Mouse (Mus musculus) spleen, adult 18-20 months (tissue): ENCODE measurements at regions not wholly inside any gene's neighbourhood (a gene's known extent, or its start where the extent isn't known, plus 50 kb on each side); places are given as distances from the start of the nearest gene placed in this dataset.

Source experiments
- DNase-seq, 2 experiments: peaks; one replicate each; pipeline ENCODE4 v3.0.0; 2022; ENCODE audit warnings: mixed read lengths in 2 of 2

DNA sequence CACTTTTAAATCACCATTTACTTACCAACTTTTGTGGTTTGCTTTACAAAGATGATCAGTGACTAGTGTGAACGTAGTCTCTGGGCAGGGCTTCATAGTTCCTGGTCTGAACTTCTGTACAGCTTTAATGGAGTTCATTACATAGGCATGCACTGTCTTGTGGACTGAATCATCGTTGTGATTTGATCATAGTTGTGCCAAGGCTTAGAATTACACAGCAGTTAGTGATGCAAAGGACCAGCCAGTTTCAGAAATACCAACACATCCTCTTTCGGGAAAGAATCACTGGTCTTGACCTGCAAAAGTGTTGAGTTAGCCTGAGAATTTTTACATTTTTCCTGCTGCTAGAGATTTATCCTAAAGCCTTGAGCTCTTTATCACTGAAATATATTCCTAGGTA lies 222.3 kb upstream of the Marcks start:
- DNase-seq: no peak

DNA sequence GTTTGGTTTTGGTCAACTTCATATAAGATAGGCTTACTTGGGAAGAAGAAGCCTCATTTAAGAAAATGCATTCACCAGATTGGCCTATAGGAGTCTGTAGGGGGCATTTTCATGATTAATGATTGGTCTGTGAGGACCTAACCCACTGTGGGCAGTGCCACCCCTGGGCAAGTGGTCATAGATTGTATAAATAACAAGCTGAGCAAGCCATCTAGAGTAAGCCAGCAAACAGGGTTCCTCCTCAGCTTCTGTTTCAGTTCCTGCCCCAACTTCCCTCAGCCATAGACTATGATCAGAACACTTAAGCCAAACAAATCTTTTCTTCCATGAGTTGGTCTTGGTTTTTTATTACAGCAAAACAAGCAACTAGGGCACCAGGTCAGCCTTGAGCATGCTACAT lies 220.2 kb upstream of the Marcks start:
- DNase-seq: no peak

DNA sequence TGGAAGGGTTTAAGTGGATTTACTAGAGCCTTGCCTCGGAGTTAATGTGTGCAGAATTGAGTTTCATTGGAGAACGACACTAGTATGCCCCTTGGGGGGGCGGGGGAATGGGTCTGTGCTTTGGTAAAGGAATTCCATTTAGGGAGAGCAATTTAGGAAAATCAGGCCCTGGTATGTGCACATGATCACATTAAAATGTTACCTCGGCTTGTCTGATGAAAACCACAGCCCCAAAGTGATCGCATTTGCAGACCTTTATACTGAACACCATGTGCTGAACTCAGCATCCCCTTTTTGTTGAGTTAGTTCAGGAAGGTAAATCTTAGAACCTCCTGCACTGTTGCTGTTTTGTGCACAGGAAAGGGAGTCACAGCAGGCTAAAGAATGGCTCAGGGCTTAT lies 219.6 kb upstream of the Marcks start:
- DNase-seq: no peak

DNA sequence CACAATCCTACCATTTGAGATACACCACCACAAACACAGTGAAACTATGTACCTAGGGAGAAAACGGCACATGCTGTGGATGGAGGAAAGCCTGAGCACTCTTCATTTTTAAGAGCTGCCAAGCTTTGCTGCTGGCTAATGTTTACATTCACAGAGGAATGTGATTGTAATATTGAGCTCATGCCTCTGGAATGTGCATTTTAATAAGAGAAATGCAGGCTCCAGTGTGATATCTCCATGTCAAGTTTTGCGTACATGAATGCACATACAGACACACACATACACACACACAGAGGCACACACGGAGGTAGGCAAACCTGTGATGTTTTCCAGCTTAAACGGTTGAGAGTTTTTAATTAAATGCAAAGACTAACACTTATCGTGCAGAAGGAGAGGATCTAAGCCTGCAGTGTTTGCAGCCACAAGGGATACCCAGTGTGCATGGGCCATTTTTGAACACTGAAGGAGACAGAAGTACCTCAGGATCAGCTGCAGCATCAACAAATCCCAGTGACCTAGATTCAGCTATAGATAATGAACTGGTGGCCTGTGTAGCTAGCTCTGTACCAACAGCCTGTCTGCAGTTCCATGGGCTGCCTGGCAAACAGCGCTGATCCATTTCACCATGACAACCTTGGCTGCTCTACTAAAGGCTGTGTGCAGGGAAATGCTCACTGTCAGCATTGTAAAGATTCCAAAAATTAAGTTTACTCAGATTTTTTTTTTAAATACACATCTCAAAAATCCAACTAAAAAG lies 218.8 kb upstream of the Marcks start:
- DNase-seq: no peak

DNA sequence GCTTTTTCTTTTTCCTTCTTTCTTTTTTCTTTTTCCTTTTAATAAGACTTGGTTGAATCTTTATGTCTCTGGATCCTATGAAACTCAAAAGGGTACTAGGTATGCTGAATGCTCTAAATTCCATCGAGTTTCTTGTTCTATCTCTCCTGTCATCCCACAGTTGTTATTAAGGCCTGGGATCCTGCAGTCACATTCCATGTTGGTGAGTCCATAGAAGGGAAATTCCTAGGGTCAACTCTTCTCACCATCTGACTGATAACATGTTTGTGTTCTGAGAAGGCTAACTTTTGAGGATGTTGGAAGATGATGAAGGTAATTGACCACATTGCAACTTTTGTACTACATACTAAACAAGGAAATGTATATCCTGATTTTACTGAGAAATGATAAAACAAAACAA lies 210.5 kb upstream of the Marcks start:
- DNase-seq: no peak

DNA sequence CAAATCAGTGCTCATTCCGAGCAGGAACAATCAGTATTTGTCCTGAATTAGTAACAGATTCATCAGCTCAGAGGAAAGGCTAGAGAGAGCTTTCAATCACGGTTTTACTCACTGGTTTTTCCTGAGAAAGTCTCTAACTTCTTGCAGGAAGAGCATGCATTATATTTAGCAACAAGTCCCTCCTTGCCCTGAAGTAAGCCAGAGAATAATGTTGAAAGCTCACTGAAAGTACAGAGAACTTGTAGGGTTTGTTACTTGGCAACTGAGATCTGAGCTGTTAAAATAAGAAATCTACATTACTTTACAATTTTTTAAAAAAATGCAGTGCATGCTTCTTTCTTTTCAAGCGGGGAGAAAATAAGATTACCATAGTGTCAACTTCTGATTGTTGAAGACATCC lies 209.7 kb upstream of the Marcks start:
- DNase-seq: no peak

DNA sequence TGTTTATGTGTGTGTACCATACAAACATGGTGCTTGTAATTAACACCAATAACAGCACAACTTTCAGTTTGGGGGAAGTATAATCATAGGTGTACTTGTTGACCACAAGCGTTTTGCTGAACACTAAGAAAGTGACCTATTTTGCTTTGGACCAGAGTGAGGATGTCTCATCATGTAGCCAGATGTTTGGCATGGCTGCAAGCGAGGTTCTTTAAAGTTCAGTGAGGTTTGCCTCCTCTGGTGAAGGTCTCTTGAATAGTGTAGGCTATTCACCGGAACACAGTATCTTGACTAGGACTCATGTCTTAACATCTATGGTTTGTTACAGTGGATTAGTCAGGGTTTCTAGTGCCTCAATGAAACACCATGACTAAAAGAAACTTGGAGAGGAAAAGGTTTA lies 208.9 kb upstream of the Marcks start:
- DNase-seq: no peak

DNA sequence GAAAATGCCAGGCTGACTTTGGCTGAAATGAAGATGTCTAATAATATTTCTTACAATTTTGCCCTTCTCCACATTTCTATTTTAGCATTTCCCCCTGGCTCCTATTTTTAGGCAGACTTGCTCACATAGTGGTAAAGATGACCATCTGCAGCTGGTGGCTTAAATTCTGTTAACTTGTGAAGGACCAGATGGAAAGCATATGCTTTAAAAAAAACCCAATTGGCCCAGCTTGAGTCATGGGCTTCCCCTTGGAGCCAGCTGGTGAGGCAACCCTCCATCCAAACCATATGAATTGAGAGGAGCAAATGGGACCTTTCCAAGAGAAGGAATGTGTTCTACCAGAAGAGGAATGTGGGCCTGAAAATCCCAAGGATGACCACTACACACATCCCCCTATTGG lies 204.0 kb upstream of the Marcks start:
- DNase-seq: no peak

DNA sequence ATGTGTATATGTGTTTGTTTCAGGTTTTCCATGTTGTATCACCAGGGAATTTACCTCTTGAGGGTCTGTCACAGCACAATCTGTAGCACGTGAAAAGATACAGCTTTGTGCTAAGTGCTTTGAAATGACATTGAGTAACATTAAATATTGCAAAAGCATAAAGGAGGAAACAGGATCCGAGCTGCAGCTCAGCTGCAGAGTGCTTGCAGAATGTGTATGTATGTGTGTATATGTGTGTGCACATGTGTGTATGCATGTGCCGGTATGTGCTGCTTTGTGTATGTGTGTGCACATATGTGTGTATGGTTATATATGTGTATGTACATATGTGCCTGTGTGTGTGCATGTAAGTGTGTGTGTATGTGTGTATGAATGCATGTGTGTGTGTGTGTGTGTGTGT lies 200.9 kb upstream of the Marcks start:
- DNase-seq: no peak

DNA sequence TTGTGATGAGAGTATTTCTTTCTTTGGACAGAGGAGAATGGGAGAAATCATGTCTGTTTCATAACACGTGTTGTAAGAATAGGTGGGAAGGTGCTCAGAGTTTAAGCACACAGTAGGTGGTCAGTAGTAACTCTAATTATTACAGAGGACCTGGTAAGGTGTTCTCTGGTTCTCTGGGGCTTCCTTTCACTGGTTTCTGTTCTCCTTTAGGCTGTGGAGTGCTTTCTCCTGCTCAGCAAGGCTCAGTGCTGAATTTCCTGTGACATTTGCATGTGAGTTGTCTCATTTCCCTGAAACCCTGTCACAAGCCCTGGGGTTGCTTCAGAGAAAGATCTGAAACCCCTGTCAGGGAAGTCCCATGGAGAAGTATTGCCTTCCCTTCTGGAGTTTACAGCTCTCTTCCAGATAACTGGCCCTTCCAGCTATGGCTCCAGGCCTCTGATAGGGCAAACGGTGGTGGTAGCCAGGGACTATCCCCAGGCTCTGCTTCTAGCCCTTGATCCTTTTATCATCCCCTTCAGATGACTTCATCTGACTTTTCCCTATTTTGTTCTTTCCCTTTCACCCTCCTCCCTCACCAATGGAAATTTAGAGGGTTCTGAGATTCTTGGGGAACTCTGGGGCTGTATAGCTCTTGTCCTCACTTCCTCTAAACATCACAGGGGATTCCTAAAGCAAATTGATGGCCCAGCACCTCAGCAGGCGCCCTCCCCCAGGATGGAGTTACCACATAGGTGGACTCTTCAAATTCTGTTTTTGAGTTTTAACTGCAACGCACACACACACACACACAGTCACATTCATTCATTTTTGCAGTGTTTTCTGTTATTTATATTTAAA lies 199.6 kb upstream of the Marcks start:
- DNase-seq: peak; percentile 44 to 50

DNA sequence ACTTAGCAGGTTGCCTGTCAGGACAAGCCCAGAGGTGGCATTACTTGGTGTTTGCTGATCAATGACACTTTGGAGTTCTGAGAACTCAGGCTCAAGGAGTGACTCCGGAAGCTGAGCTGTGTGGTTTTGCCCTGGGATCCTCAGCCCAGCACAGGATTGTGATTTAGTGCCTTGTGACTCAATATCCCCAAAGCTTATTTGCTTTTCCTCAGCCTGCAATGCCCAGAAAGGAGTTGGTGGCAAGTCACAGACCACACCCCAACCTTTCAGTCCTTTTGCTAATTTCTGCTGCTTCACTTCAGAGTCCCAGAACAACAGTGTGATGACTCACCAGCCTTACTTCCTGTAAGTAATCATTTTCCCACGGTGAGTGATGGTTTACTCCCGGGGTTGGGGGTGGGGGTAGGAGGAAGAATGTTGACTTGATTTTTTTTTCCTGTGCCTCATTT lies 198.5 kb upstream of the Marcks start:
- peak; percentile 30 to 48 for DNase-seq

DNA sequence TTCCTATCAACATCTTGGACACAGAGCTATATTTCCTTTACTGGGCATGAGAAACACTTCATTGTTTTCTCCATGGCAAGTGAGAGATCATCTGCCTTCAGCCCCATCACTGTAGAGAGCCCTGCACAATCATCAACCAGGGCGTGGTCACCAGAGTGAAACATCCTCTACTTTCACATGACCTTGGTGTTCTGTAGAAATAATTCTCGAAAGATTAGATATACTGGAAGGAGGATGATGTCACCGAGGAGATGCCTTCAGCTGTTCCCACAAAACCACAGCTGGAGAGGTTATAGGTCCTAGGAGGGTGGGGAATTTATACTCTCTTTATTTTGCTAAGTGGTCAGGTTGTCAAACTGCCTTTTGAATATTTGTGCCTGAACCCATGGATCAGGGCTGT lies 196.4 kb upstream of the Marcks start:
- DNase-seq: no peak

DNA sequence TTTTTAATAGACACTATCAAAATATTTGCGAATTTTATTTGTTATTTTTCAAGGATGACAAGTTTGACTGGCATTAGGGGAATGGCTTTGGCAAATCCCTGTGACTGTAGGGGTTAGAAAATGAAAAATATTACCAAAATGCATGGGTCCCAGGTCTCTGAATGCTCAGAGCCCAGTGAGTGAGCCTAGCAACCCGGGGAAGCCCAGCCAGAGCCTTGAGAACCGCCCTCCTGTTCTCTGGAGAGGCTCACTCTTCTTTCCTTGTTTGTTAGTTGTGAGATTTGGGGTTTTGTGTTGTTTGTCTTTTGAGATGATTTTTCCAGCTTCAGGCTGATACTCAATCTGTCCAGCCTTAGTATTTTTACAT lies 187.4 kb upstream of the Marcks start:
- DNase-seq: no peak

DNA sequence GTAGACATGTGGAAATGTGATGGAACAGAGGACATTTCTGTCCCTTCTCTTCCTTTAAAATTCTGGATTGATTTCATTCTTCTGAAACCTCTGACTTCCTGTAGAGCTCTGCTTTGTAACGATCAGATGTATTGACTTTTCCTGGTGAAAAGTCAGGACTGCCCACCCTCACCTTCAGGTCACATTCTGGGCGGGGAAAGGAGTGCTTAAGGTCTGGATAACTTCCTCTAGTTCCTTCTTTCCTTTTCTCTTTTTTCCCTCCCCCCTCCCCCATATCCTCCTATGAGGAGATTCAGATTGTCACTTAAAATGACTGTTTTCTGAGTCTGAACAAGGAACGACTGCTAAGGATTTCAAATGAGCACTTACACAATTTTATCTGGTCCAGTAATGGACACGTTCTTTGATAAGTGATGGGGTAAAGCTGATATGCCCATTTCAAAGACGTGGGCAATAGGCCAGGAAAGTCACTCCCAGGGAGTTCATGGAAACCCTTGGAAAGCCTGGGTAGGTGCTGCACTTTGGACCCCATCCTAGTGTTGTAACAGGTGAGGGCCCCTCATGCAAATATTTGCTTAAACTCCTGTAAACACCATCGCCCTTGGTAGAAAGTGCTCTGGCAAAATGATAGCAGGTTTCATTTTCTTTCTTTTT lies 186.9 kb upstream of the Marcks start:
- DNase-seq: no peak

DNA sequence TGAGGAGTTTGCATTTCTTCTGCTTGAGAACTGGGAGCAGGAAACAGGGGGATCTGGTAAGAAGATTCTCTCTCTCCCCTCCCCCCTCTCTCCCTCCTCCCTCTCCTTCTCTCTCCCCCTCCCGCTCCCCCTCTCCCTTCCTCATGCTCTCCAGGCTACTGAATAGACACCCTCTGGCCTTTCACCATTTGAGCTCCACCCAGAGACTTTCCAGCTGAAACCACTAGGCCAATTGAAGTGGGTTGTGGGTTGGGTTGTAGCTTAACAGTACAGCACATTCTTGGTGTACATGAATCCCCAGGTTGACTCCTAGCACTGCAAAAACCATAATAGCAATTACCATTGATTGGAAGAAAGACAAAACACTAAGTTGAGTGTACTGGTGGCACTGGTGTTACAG lies 185.0 kb upstream of the Marcks start:
- no peak for DNase-seq

DNA sequence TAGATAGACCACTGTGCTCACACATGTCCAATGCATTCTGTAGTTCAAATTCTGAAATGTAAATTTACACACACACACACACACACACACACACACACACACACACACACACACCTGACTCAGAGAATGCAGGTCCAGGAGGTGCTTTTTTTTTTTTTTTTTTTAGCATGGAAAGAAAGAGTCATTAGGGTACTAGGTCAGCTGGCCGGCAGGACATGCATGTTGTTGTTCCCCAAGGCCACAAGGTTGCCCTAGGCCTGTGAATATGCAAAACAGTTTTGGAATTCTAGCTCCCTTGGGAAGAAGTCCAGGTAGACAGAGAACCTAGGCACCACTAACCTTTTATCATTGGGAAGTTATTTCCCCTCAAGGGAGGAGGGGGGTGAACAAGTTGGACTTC lies 184.1 kb upstream of the Marcks start:
- DNase-seq: no peak

DNA sequence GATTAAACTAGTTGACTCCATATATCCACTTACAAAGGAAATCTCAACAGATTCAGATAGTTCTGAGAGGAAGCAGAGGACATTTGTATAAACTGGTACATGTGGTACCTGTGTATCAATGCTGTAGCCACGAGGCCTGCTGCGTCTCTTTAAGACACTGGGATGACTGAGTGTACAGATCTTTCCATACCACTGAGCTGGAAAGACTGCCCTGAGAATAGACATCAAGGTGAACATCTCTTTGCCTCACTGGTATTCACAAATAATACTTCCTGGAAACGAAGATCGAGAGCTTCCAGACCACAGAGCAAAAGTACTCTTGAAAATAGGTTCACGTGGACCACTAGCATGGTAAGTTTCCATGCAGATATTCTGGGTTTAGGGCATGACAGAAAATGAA lies 183.6 kb upstream of the Marcks start:
- DNase-seq: no peak

DNA sequence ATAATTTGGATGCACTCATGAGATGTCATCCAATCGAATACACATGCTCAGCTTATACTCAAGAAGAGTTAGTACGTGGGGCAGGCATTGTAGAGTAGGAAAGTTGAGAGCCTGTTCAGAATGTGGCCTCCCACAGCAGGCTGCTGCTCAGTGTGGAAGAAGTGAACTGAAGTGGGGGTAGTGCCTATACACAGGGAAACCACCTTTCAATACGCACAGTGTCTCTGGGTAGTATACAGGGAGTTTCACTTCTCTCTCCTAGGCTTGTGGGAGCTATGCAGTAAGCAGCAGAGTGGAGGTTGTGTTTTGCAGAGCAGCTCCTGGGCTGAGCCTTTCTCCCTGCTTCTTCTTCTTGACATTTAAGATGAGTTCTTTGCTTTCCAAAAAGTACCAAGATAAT lies 182.5 kb upstream of the Marcks start:
- DNase-seq: peak; percentile 41 to 55

DNA sequence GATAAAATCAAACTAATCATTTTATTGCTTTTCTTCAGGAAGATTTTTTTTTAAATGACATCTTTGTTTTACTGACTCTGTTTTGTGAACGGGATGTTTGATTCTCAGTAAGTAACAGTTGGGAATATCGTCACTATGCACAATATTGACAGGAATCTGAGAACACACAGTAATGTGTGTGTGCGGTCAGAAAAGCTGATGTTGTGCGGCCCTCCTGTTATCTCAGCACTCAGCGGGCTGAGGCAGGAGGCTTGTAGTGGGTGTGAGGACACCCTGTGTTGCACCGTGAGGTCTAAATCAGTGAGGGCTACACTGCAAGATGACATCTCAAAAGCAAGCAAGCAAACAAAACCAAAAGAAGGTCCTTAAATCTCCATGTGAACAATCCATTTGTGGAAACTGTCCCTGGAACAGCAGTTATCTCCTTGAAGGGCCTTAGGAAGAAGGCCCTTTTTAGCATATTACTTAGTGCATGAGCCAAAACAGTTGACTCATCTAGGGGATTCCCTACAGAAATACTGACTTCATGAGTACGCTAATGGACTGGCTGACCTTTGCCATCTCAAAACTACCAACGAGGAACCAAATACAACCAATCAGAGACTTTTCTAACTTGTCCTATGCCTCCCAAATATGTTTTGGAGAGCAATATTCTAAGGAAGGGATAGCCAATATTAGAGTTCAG lies 181.2 kb upstream of the Marcks start:
- DNase-seq: no peak

DNA sequence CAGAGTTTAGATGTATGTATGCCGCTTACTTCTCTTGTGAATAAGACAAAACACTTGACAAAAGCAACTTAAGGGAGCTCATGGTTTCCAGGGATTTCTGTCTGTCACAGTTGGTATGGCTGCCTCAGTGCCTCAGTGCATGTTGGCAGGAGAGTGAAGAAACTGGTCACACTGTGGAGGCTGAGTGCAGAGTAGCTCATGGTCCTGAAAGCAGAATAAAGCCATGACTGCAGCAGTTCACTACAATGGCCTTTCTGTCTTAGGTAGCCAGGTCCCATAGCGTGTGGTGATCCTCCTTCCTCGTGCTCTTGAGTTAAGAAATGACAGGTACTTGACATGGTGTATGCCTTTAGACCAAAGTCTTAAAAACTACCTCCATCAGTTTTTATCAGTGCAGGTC lies 178.0 kb upstream of the Marcks start:
- DNase-seq: no peak

DNA sequence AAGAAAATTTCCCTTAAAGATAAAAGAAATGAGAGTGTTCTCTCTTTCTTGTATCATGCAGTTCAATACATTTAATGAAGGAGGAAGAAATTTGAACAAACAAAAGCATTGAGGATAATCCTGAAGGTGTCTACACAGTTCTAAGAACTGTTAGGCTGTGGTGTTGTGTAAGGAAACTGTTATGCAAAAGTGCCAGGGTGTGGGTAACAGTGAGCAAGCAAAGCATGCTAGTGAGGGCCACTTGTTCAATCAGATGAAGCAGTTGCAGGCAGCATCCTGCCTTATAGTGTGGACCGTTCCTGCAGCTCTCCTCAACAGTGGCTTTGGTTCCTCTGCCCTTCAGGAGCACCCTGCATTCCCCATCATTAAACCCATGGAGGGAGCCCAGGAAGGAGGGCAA lies 177.1 kb upstream of the Marcks start:
- DNase-seq: no peak

DNA sequence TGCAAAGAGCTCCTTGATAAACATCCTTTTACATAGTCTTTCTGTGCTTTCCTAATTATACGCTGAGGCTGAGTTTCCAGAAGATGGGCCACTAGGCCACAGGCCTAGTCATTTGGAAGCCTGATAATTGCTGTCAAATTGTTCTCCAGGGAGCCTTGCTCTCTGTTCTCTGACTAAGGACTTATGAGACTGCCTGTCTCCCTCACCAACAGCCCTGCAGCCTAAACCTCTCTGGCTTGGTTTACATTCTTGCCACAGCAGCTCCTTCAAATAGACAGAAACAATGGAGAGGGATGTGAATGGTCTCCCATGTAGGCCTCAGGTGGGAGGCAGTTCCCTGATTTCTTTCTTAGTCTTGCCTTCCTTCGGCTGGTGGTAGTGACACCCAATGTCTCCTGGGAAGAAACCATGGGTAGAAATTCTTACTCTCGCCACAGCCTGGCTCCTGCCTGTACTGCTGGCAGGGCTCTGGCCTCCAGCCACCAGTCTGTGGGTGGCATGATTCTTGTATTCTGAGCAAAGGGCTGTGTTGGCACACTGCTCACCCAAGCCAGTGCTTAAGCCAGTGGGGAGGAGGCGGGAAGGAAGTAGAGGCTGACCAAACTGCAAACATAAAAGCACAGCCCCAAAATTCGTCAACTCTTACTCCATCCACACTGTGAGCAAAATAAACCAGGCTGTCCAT lies 176.2 kb upstream of the Marcks start:
- DNase-seq: no peak

DNA sequence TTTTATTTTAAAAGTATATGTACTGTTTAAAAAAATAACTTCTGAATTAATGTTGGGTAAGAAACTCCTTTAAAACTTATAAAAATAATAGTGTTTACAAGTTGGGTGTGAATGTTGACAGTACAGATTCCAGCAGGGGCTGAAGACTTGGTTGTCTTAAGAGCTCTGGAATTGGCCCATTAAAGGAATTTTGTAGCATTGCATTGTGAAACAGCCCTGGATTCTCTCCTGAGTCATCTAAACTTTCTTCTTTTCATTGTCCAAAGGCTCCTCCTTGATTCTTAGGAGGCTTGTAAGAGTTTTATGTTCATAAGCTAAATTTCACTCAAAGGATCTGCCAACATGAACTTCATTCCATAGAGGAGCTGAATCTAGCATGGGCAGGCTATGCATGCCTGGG lies 174.7 kb upstream of the Marcks start:
- no peak for DNase-seq
